Mouse (Mus musculus): ENCODE data around the gene Stub1. TPM values are rescaled to one million over a fixed set of nuclear protein-coding genes. Genes with fewer than 3 reads are reported as not detected.
A peak's percentile ranks its signal among the peaks of the same experiment; 100 is the strongest.

Gene Stub1
- polyA plus RNA-seq, 1 experiment from 2014 or later, result 296 TPM

GRCm38 (mm10) chr17:25792615-25793014 is 40.6 kb downstream of the Stub1 start, which contains the start of gene Fam173a:
Gene Fam173a (minus strand): TSS chr17:25792901.
- WGBS, result under 1% methylated on average over 14 of the region's 14 CpGs
- peak; percentile 16; the same call in 1 of the 2 replicates for ATAC-seq (ENCODE audit: low FRiP score)
- H3K4me1 ChIP-seq (ENCODE audit: control insufficient read depth, insufficient read depth, low read length), result peaks cover 54% of the 10 kb centered on the region
- H3K9ac ChIP-seq (ENCODE audit: low read length), result peak within 1 kb of the TSS; percentile 87
- H3K27me3 ChIP-seq (ENCODE audit: control insufficient read depth, insufficient read depth, low read length), result no peaks in the 10 kb centered on the region
- 0 out of 2 replicates have a peak, but pooled peaks cover 2% of the 10 kb centered on the region for H3K36me3 ChIP-seq (ENCODE audit: control insufficient read depth, insufficient read depth, low read length)
- H3K4me2 ChIP-seq, result peak within 1 kb of the TSS; percentile 98
- no peaks in the 10 kb centered on the region for H3K9me3 ChIP-seq (ENCODE audit: control insufficient read depth, low read length)
- H3K27ac ChIP-seq (ENCODE audit: low read depth, low read length), result peak within 1 kb of the TSS; percentile 75
- DNase-seq (ENCODE audit: low spot score, missing footprints), result no peak
- peak within 1 kb of the TSS; percentile 82 for H3K4me3 ChIP-seq (ENCODE audit: low read depth, low read length)

GRCm38 (mm10) chr17:25791843-25792527 is 41.2 kb downstream of the Stub1 start:
- ATAC-seq (ENCODE audit: low FRiP score), result peak; percentile 45

GRCm38 (mm10) chr17:25791320-25791842 is 41.8 kb downstream of the Stub1 start:
- peak overlapping the region; percentile 87 for H3K9ac ChIP-seq (ENCODE audit: low read length)
- H3K9me3 ChIP-seq (ENCODE audit: control insufficient read depth, low read length), result no peaks in the 10 kb centered on the region
- H3K4me3 ChIP-seq (ENCODE audit: low read depth, low read length), result peak overlapping the region; percentile 82
- DNase-seq (ENCODE audit: low spot score, missing footprints), result no peak
- H3K27me3 ChIP-seq (ENCODE audit: control insufficient read depth, insufficient read depth, low read length), result no peaks in the 10 kb centered on the region
- H3K27ac ChIP-seq (ENCODE audit: low read depth, low read length), result peak overlapping the region; percentile 75; the same call in 1 of the 2 replicates
- H3K4me2 ChIP-seq, result peak overlapping the region; percentile 98
- H3K4me1 ChIP-seq (ENCODE audit: control insufficient read depth, insufficient read depth, low read length), result peaks cover 48% of the 10 kb centered on the region
- 27% methylated on average over 19 of the region's 19 CpGs for WGBS
- 0 out of 2 replicates have a peak, but pooled peaks cover 2% of the 10 kb centered on the region for H3K36me3 ChIP-seq (ENCODE audit: control insufficient read depth, insufficient read depth, low read length)
- ATAC-seq (ENCODE audit: low FRiP score), result 0 out of 2 replicates have a peak, but pooled peaks have one; percentile 0

More at GRCm38 (mm10) chr17:25791843-25792527, 41.2 kb downstream of the Stub1 start:
- WGBS, result under 1% methylated on average over 45 of the region's 45 CpGs
- Histone ChIP-seq H3K4me2 (peak overlapping the region; percentile 98), H3K27ac (ENCODE audit: low read depth, low read length) (peak overlapping the region; percentile 75), H3K4me3 (ENCODE audit: low read depth, low read length) (peak overlapping the region; percentile 82), H3K27me3 (ENCODE audit: control insufficient read depth, insufficient read depth, low read length) (no peaks in the 10 kb centered on the region), H3K4me1 (ENCODE audit: control insufficient read depth, insufficient read depth, low read length) (peaks cover 48% of the 10 kb centered on the region), H3K9me3 (ENCODE audit: control insufficient read depth, low read length) (no peaks in the 10 kb centered on the region), H3K36me3 (ENCODE audit: control insufficient read depth, insufficient read depth, low read length) (0 out of 2 replicates have a peak, but pooled peaks cover 2% of the 10 kb centered on the region), H3K9ac (ENCODE audit: low read length) (peak overlapping the region; percentile 87)
- peak; percentile 99 for DNase-seq (ENCODE audit: low spot score, missing footprints)

- H3K4me1 ChIP-seq (ENCODE audit: control insufficient read depth, insufficient read depth, low read length), result peaks cover 28% of the 10 kb centered on the region
- no peak overlapping the region for H3K27ac ChIP-seq (ENCODE audit: low read depth, low read length)
- H3K9me3 ChIP-seq (ENCODE audit: control insufficient read depth, low read length), result no peaks in the 10 kb centered on the region
- H3K9ac ChIP-seq (ENCODE audit: low read length), result no peak overlapping the region
- no peak overlapping the region for H3K4me3 ChIP-seq (ENCODE audit: low read depth, low read length)
- peaks cover 20% of the 10 kb centered on the region for H3K36me3 ChIP-seq (ENCODE audit: control insufficient read depth, insufficient read depth, low read length)
- H3K4me2 ChIP-seq, result no peak overlapping the region
- no peaks in the 10 kb centered on the region for H3K27me3 ChIP-seq (ENCODE audit: control insufficient read depth, insufficient read depth, low read length)
- no peak for DNase-seq (ENCODE audit: low spot score, missing footprints)
- ATAC-seq (ENCODE audit: low FRiP score), result no peak
- WGBS, result 95% methylated on average over 9 of the region's 9 CpGs
Measured at GRCm38 (mm10) chr17:25786781-25787504, 46.3 kb downstream of the Stub1 start.

- Histone ChIP-seq H3K9me3 (ENCODE audit: control insufficient read depth, low read length) (no peaks in the 10 kb centered on the region), H3K36me3 (ENCODE audit: control insufficient read depth, insufficient read depth, low read length) (peaks cover 22% of the 10 kb centered on the region), H3K27me3 (ENCODE audit: control insufficient read depth, insufficient read depth, low read length) (no peaks in the 10 kb centered on the region), H3K4me3 (ENCODE audit: low read depth, low read length) (peak within 1 kb of the TSS; percentile 66), H3K4me2 (peak within 1 kb of the TSS; percentile 57), H3K4me1 (ENCODE audit: control insufficient read depth, insufficient read depth, low read length) (peaks cover 25% of the 10 kb centered on the region), H3K27ac (ENCODE audit: low read depth, low read length) (peak within 1 kb of the TSS; percentile 73), H3K9ac (ENCODE audit: low read length) (peak within 1 kb of the TSS; percentile 89)
- WGBS, result 89% methylated on average over 3 of the region's 3 CpGs
- ATAC-seq (ENCODE audit: low FRiP score) (no peak), DNase-seq (ENCODE audit: low spot score, missing footprints) (no peak)
Measured at GRCm38 (mm10) chr17:25786280-25786679, 46.9 kb downstream of the Stub1 start, which contains the start of gene Ccdc78. Gene Ccdc78 (plus strand): TSS chr17:25786580.

GRCm38 (mm10) chr17:25785281-25785745 is 47.9 kb downstream of the Stub1 start, which contains the start of gene Haghl:
Gene Haghl (minus strand): TSS chr17:25785673.
- peak within 1 kb of the TSS; percentile 66 for H3K4me3 ChIP-seq (ENCODE audit: low read depth, low read length)
- WGBS, result 0% methylated on average over 23 of the region's 23 CpGs
- peaks cover 22% of the 10 kb centered on the region for H3K36me3 ChIP-seq (ENCODE audit: control insufficient read depth, insufficient read depth, low read length)
- peak within 1 kb of the TSS; percentile 73 for H3K27ac ChIP-seq (ENCODE audit: low read depth, low read length)
- H3K4me2 ChIP-seq, result peak within 1 kb of the TSS; percentile 57
- H3K9me3 ChIP-seq (ENCODE audit: control insufficient read depth, low read length), result no peaks in the 10 kb centered on the region
- DNase-seq (ENCODE audit: low spot score, missing footprints) (peak; percentile 100), ATAC-seq (ENCODE audit: low FRiP score) (peak; percentile 85)
- peak within 1 kb of the TSS; percentile 89 for H3K9ac ChIP-seq (ENCODE audit: low read length)
- peaks cover 18% of the 10 kb centered on the region for H3K4me1 ChIP-seq (ENCODE audit: control insufficient read depth, insufficient read depth, low read length)
- no peaks in the 10 kb centered on the region for H3K27me3 ChIP-seq (ENCODE audit: control insufficient read depth, insufficient read depth, low read length)

- Histone ChIP-seq H3K9ac (ENCODE audit: low read length) (peak overlapping the region; percentile 89), H3K9me3 (ENCODE audit: control insufficient read depth, low read length) (no peaks in the 10 kb centered on the region), H3K36me3 (ENCODE audit: control insufficient read depth, insufficient read depth, low read length) (peaks cover 20% of the 10 kb centered on the region), H3K4me2 (peak overlapping the region; percentile 57), H3K27me3 (ENCODE audit: control insufficient read depth, insufficient read depth, low read length) (no peaks in the 10 kb centered on the region), H3K4me1 (ENCODE audit: control insufficient read depth, insufficient read depth, low read length) (peaks cover 18% of the 10 kb centered on the region), H3K4me3 (ENCODE audit: low read depth, low read length) (peak overlapping the region; percentile 66), H3K27ac (ENCODE audit: low read depth, low read length) (no peak overlapping the region; the same call in 1 of the 2 replicates)
- WGBS, result 88% methylated on average over 15 of the region's 15 CpGs
- ATAC-seq (ENCODE audit: low FRiP score), result no peak
- DNase-seq (ENCODE audit: low spot score, missing footprints), result no peak
Measured at GRCm38 (mm10) chr17:25783861-25784574, 49.2 kb downstream of the Stub1 start.

- Histone ChIP-seq H3K4me1 (ENCODE audit: control insufficient read depth, insufficient read depth, low read length) (peaks cover 18% of the 10 kb centered on the region), H3K27me3 (ENCODE audit: control insufficient read depth, insufficient read depth, low read length) (no peaks in the 10 kb centered on the region), H3K4me3 (ENCODE audit: low read depth, low read length) (no peak overlapping the region), H3K9me3 (ENCODE audit: control insufficient read depth, low read length) (no peaks in the 10 kb centered on the region), H3K36me3 (ENCODE audit: control insufficient read depth, insufficient read depth, low read length) (peaks cover 20% of the 10 kb centered on the region), H3K4me2 (no peak overlapping the region), H3K27ac (ENCODE audit: low read depth, low read length) (no peak overlapping the region), H3K9ac (ENCODE audit: low read length) (no peak overlapping the region)
- ATAC-seq (ENCODE audit: low FRiP score) (no peak), DNase-seq (ENCODE audit: low spot score, missing footprints) (no peak)
- WGBS, result 84% methylated on average over 7 of the region's 7 CpGs
Measured at GRCm38 (mm10) chr17:25783086-25783485, 50.1 kb downstream of the Stub1 start.
